Mouse (Mus musculus) T-helper 2 cell (primary cell): Measurements from ENCODE around the gene Trim41.

ENCODE experiments used
- in situ Hi-C: fragments of 300-600 bp; cut with MboI, MseI; formaldehyde crosslinking; loops from one replicate; pipeline ENCODE4 v1.15.1; 2025; ENCODE audit warnings: high pct_unique_total_duplicates

Gene Trim41

GRCm38 (mm10) chr11:48795221-48795620 lies 21.9 kb downstream of the Trim41 start:
- in situ Hi-C loops: loop anchor here (5.0 kb wide), 1 partner anchor 302 kb away; no protein-coding TSS in a partner anchor

GRCm38 (mm10) chr11:48793184-48793583 lies 24.0 kb downstream of the Trim41 start:
- in situ Hi-C loops: loop anchor here (5.0 kb wide), 1 partner anchor 59 kb away; no protein-coding TSS in a partner anchor

- in situ Hi-C loops: loop anchor here (5.0 kb wide), 1 partner anchor 60 kb away; no protein-coding TSS in a partner anchor
These were observed 25.3 kb downstream of the Trim41 start for GRCm38 (mm10) chr11:48791894-48792293.

GRCm38 (mm10) chr11:48790946-48791345 lies 26.2 kb downstream of the Trim41 start:
- in situ Hi-C loops: loop anchor here (5.0 kb wide), 1 partner anchor 61 kb away; no protein-coding TSS in a partner anchor

GRCm38 (mm10) chr11:48789973-48790823 lies 27.0 kb downstream of the Trim41 start:
- in situ Hi-C loops: loop anchor here (5.0 kb wide), 2 partner anchors 62 to 412 kb away; partner anchors contain the start of gene Zfp62

- in situ Hi-C loops: loop anchor here (5.0 kb wide), 1 partner anchor 413 kb away; the partner anchor contains the start of gene Zfp62
These were observed 27.9 kb downstream of the Trim41 start for GRCm38 (mm10) chr11:48789215-48789614.

GRCm38 (mm10) chr11:48788311-48789089 lies 28.7 kb downstream of the Trim41 start:
- in situ Hi-C loops: loop anchor here (5.0 kb wide), 1 partner anchor 414 kb away; the partner anchor contains the start of gene Zfp62

- in situ Hi-C loops: loop anchor here (5.0 kb wide), 1 partner anchor 415 kb away; the partner anchor contains the start of gene Zfp62
These were observed 29.5 kb downstream of the Trim41 start for GRCm38 (mm10) chr11:48787455-48788211.

- in situ Hi-C loops: no loop called here
These were observed 34.9 kb downstream of the Trim41 start for GRCm38 (mm10) chr11:48782243-48782642.

- in situ Hi-C loops: no loop called here
These were observed 37.7 kb downstream of the Trim41 start for GRCm38 (mm10) chr11:48779450-48779849.

- in situ Hi-C loops: no loop called here
These were observed 39.9 kb downstream of the Trim41 start for GRCm38 (mm10) chr11:48777303-48777702.

GRCm38 (mm10) chr11:48776664-48777063 lies 40.5 kb downstream of the Trim41 start:
- in situ Hi-C loops: no loop called here

- in situ Hi-C loops: no loop called here
These were observed 41.7 kb downstream of the Trim41 start for GRCm38 (mm10) chr11:48775483-48775882.

GRCm38 (mm10) chr11:48774443-48775298 lies 42.5 kb downstream of the Trim41 start:
- in situ Hi-C loops: no loop called here

- in situ Hi-C loops: no loop called here
These were observed 45.5 kb downstream of the Trim41 start for GRCm38 (mm10) chr11:48771691-48772090.

- in situ Hi-C loops: no loop called here
These were observed 49.8 kb downstream of the Trim41 start for GRCm38 (mm10) chr11:48767195-48767876.

GRCm38 (mm10) chr11:48764119-48764518 lies 53.0 kb downstream of the Trim41 start:
- in situ Hi-C loops: no loop called here

- in situ Hi-C loops: loop anchor here (10.0 kb wide), 1 partner anchor 54 kb away; no protein-coding TSS in a partner anchor
These were observed 58.1 kb downstream of the Trim41 start for GRCm38 (mm10) chr11:48759021-48759420.
